Mouse (Mus musculus): ENCODE data around the gene Fblim1. TPM values are rescaled to one million over a fixed set of nuclear protein-coding genes. Genes with fewer than 3 reads are reported as not detected.

The Fblim1 gene
- polyA plus RNA-seq, 1 experiment from 2014 or later, result 53.9 TPM

GRCm38 (mm10) chr4:141645988-141646387 lies 40.1 kb upstream of the Fblim1 start:
- H3K4me2 ChIP-seq, result no peak overlapping the region
- no peaks in the 10 kb centered on the region for H3K9me3 ChIP-seq (replicated peaks; ENCODE audit: control insufficient read depth, low read length)
- H3K9ac ChIP-seq (ENCODE audit: low read depth, low read length), result no peak overlapping the region
- 90% methylated on average over 8 of the region's 8 CpGs for WGBS (ENCODE audit: insufficient replicate concordance)
- no peak for ATAC-seq (replicated peaks; ENCODE audit: insufficient number of reproducible peaks, low FRiP score, low TSS enrichment)
- peaks cover 7% of the 10 kb centered on the region for H3K36me3 ChIP-seq (ENCODE audit: control insufficient read depth, insufficient read depth, low read length)
- peaks cover 19% of the 10 kb centered on the region for H3K4me1 ChIP-seq (ENCODE audit: control insufficient read depth, insufficient read depth, low read length)
- no peak overlapping the region for H3K4me3 ChIP-seq (ENCODE audit: low read depth, low read length)
- H3K27ac ChIP-seq (ENCODE audit: low read depth, low read length), result no peak overlapping the region
- H3K27me3 ChIP-seq (ENCODE audit: control insufficient read depth, insufficient read depth, low read length), result no peaks in the 10 kb centered on the region

GRCm38 (mm10) chr4:141643118-141643855 lies 37.4 kb upstream of the Fblim1 start:
- ATAC-seq (replicated peaks; ENCODE audit: insufficient number of reproducible peaks, low FRiP score, low TSS enrichment), result peak; percentile 66
- Histone ChIP-seq H3K4me2 (peak overlapping the region; percentile 34), H3K4me1 (ENCODE audit: control insufficient read depth, insufficient read depth, low read length) (peaks cover 19% of the 10 kb centered on the region), H3K4me3 (ENCODE audit: low read depth, low read length) (no peak overlapping the region), H3K9ac (ENCODE audit: low read depth, low read length) (no peak overlapping the region), H3K9me3 (replicated peaks; ENCODE audit: control insufficient read depth, low read length) (no peaks in the 10 kb centered on the region), H3K27me3 (ENCODE audit: control insufficient read depth, insufficient read depth, low read length) (no peaks in the 10 kb centered on the region), H3K36me3 (ENCODE audit: control insufficient read depth, insufficient read depth, low read length) (peaks cover 11% of the 10 kb centered on the region), H3K27ac (ENCODE audit: low read depth, low read length) (peak overlapping the region; percentile 91)
- WGBS (ENCODE audit: insufficient replicate concordance), result 33% methylated on average over 7 of the region's 7 CpGs

- Histone ChIP-seq H3K9me3 (replicated peaks; ENCODE audit: control insufficient read depth, low read length) (no peaks in the 10 kb centered on the region), H3K4me2 (no peak overlapping the region), H3K27me3 (ENCODE audit: control insufficient read depth, insufficient read depth, low read length) (no peaks in the 10 kb centered on the region), H3K9ac (ENCODE audit: low read depth, low read length) (no peak overlapping the region), H3K4me1 (ENCODE audit: control insufficient read depth, insufficient read depth, low read length) (peaks cover 19% of the 10 kb centered on the region), H3K36me3 (ENCODE audit: control insufficient read depth, insufficient read depth, low read length) (peaks cover 11% of the 10 kb centered on the region), H3K27ac (ENCODE audit: low read depth, low read length) (peak overlapping the region; percentile 91; the same call in 1 of the 2 replicates), H3K4me3 (ENCODE audit: low read depth, low read length) (no peak overlapping the region)
- ATAC-seq (replicated peaks; ENCODE audit: insufficient number of reproducible peaks, low FRiP score, low TSS enrichment), result no peak
- 88% methylated on average over 25 of the region's 25 CpGs for WGBS (ENCODE audit: insufficient replicate concordance)
These were observed 36.3 kb upstream of the Fblim1 start for GRCm38 (mm10) chr4:141641961-141642811.

GRCm38 (mm10) chr4:141641353-141641771 lies 35.5 kb upstream of the Fblim1 start:
- 81% methylated on average over 7 of the region's 7 CpGs for WGBS (ENCODE audit: insufficient replicate concordance)
- H3K4me2 ChIP-seq, result no peak overlapping the region
- H3K27ac ChIP-seq (ENCODE audit: low read depth, low read length), result no peak overlapping the region
- H3K4me1 ChIP-seq (ENCODE audit: control insufficient read depth, insufficient read depth, low read length), result peaks cover 19% of the 10 kb centered on the region
- H3K27me3 ChIP-seq (ENCODE audit: control insufficient read depth, insufficient read depth, low read length), result no peaks in the 10 kb centered on the region
- H3K4me3 ChIP-seq (ENCODE audit: low read depth, low read length), result no peak overlapping the region
- H3K9ac ChIP-seq (ENCODE audit: low read depth, low read length), result no peak overlapping the region
- peaks cover 12% of the 10 kb centered on the region for H3K36me3 ChIP-seq (ENCODE audit: control insufficient read depth, insufficient read depth, low read length)
- H3K9me3 ChIP-seq (replicated peaks; ENCODE audit: control insufficient read depth, low read length), result no peaks in the 10 kb centered on the region
- no peak for ATAC-seq (replicated peaks; ENCODE audit: insufficient number of reproducible peaks, low FRiP score, low TSS enrichment)

- WGBS (ENCODE audit: insufficient replicate concordance), result 74% methylated on average over 11 of the region's 11 CpGs
- Histone ChIP-seq H3K9me3 (replicated peaks; ENCODE audit: control insufficient read depth, low read length) (no peaks in the 10 kb centered on the region), H3K36me3 (ENCODE audit: control insufficient read depth, insufficient read depth, low read length) (peaks cover 15% of the 10 kb centered on the region), H3K27me3 (ENCODE audit: control insufficient read depth, insufficient read depth, low read length) (no peaks in the 10 kb centered on the region), H3K4me1 (ENCODE audit: control insufficient read depth, insufficient read depth, low read length) (peaks cover 19% of the 10 kb centered on the region), H3K27ac (ENCODE audit: low read depth, low read length) (no peak overlapping the region), H3K4me3 (ENCODE audit: low read depth, low read length) (no peak overlapping the region), H3K4me2 (no peak overlapping the region), H3K9ac (ENCODE audit: low read depth, low read length) (no peak overlapping the region)
- ATAC-seq (replicated peaks; ENCODE audit: insufficient number of reproducible peaks, low FRiP score, low TSS enrichment), result no peak
These were observed 33.6 kb upstream of the Fblim1 start for GRCm38 (mm10) chr4:141639474-141639873.

- H3K4me3 ChIP-seq (ENCODE audit: low read depth, low read length), result no peak overlapping the region
- no peaks in the 10 kb centered on the region for H3K27me3 ChIP-seq (ENCODE audit: control insufficient read depth, insufficient read depth, low read length)
- no peak for ATAC-seq (replicated peaks; ENCODE audit: insufficient number of reproducible peaks, low FRiP score, low TSS enrichment)
- WGBS (ENCODE audit: insufficient replicate concordance), result 95% methylated on average over 5 of the region's 5 CpGs
- H3K9ac ChIP-seq (ENCODE audit: low read depth, low read length), result no peak overlapping the region
- no peak overlapping the region for H3K4me2 ChIP-seq
- no peak overlapping the region for H3K27ac ChIP-seq (ENCODE audit: low read depth, low read length)
- H3K4me1 ChIP-seq (ENCODE audit: control insufficient read depth, insufficient read depth, low read length), result no peaks in the 10 kb centered on the region
- no peaks in the 10 kb centered on the region for H3K9me3 ChIP-seq (replicated peaks; ENCODE audit: control insufficient read depth, low read length)
- peaks cover 30% of the 10 kb centered on the region for H3K36me3 ChIP-seq (ENCODE audit: control insufficient read depth, insufficient read depth, low read length)
These were observed 30.8 kb upstream of the Fblim1 start for GRCm38 (mm10) chr4:141636693-141637092.

GRCm38 (mm10) chr4:141635991-141636390 lies 30.1 kb upstream of the Fblim1 start:
- no peak overlapping the region for H3K4me3 ChIP-seq (ENCODE audit: low read depth, low read length)
- H3K4me2 ChIP-seq, result no peak overlapping the region
- H3K9me3 ChIP-seq (replicated peaks; ENCODE audit: control insufficient read depth, low read length), result no peaks in the 10 kb centered on the region
- no peaks in the 10 kb centered on the region for H3K27me3 ChIP-seq (ENCODE audit: control insufficient read depth, insufficient read depth, low read length)
- H3K9ac ChIP-seq (ENCODE audit: low read depth, low read length), result no peak overlapping the region
- H3K4me1 ChIP-seq (ENCODE audit: control insufficient read depth, insufficient read depth, low read length), result no peaks in the 10 kb centered on the region
- ATAC-seq (replicated peaks; ENCODE audit: insufficient number of reproducible peaks, low FRiP score, low TSS enrichment), result no peak
- H3K27ac ChIP-seq (ENCODE audit: low read depth, low read length), result no peak overlapping the region
- H3K36me3 ChIP-seq (ENCODE audit: control insufficient read depth, insufficient read depth, low read length), result peaks cover 34% of the 10 kb centered on the region
- WGBS (ENCODE audit: insufficient replicate concordance), result 77% methylated on average over 9 of the region's 9 CpGs

GRCm38 (mm10) chr4:141632111-141632873 lies 26.4 kb upstream of the Fblim1 start:
- 86% methylated on average over 21 of the region's 21 CpGs for WGBS (ENCODE audit: insufficient replicate concordance)
- H3K4me1 ChIP-seq (ENCODE audit: control insufficient read depth, insufficient read depth, low read length), result no peaks in the 10 kb centered on the region; the same call in 1 of the 2 replicates
- H3K9me3 ChIP-seq (replicated peaks; ENCODE audit: control insufficient read depth, low read length), result no peaks in the 10 kb centered on the region
- no peaks in the 10 kb centered on the region for H3K27me3 ChIP-seq (ENCODE audit: control insufficient read depth, insufficient read depth, low read length)
- H3K36me3 ChIP-seq (ENCODE audit: control insufficient read depth, insufficient read depth, low read length), result peaks cover 48% of the 10 kb centered on the region
- H3K27ac ChIP-seq (ENCODE audit: low read depth, low read length), result no peak overlapping the region
- ATAC-seq (replicated peaks; ENCODE audit: insufficient number of reproducible peaks, low FRiP score, low TSS enrichment), result no peak
- no peak overlapping the region for H3K9ac ChIP-seq (ENCODE audit: low read depth, low read length)
- H3K4me3 ChIP-seq (ENCODE audit: low read depth, low read length), result no peak overlapping the region
- H3K4me2 ChIP-seq, result no peak overlapping the region
